Mouse (Mus musculus): ENCODE results near the gene Poc1b. TPM values are rescaled to one million over a fixed set of nuclear protein-coding genes. Genes with fewer than 3 reads are reported as not detected.

Gene Poc1b
- polyA plus RNA-seq, 1 experiment from 2014 or later, result 28.9 TPM

DNA sequence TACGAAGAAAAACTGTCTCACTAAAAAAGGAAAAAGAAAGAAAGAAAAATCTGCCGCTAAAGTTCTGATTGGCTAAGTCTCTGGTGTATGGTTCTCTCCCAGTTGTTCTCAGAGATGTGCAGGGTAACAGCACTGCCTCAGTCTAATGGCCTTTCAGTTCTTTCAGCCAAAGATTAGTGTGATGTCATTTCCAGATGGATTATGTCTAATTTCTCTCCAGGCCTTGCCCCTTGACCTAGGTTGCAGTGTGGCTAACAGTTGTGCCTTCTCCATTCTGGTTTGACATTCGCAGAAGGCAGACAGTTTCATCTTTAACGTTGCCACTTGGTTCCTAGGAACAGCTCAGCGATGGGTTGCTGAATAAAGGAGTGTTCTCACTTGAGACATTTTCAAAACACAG is 94.1 kb downstream of the Poc1b start:
- no peak overlapping the region for H3K4me2 ChIP-seq (replicated peaks; ENCODE audit: low read depth, low read length)
- H3K36me3 ChIP-seq (ENCODE audit: control insufficient read depth, insufficient read depth, low read length), result 0 out of 2 replicates have a peak, but pooled peaks cover 4% of the 10 kb centered on the region
- no peaks in the 10 kb centered on the region for H3K9me3 ChIP-seq (ENCODE audit: control insufficient read depth, low read length)
- no peaks in the 10 kb centered on the region for H3K27me3 ChIP-seq (ENCODE audit: control insufficient read depth, insufficient read depth, low read length)
- no peak overlapping the region for H3K4me3 ChIP-seq (ENCODE audit: low read length)
- no peak for ATAC-seq (ENCODE audit: low FRiP score, low TSS enrichment)
- H3K27ac ChIP-seq (ENCODE audit: low read depth, low read length), result no peak overlapping the region
- H3K9ac ChIP-seq (ENCODE audit: low read depth, low read length), result no peak overlapping the region
- 62% methylated on average over 5 of the region's 5 CpGs for WGBS
- H3K4me1 ChIP-seq (ENCODE audit: control insufficient read depth, insufficient read depth, low read length), result peaks cover 19% of the 10 kb centered on the region

DNA sequence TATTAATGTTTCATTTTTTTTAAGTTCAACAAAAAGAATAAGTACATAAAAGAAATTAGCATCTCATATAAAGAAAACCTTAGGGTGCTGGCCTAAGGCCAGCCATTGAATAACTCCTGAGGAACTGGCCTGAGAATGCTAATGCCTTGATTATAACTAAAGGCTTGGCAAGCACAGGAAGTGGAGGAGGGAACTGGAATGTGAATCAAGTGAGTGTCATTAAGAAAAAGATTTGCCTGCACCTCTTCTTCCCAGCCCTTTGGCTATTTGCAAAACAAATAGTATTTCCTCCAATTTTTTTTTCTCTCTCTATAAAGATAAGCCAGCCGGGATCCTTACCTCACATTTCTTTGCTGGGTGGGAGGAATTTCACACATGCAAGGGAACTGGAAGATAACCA is 95.0 kb downstream of the Poc1b start:
- Histone ChIP-seq H3K4me1 (ENCODE audit: control insufficient read depth, insufficient read depth, low read length) (peaks cover 19% of the 10 kb centered on the region), H3K9ac (ENCODE audit: low read depth, low read length) (no peak overlapping the region), H3K4me3 (ENCODE audit: low read length) (no peak overlapping the region), H3K27ac (ENCODE audit: low read depth, low read length) (no peak overlapping the region), H3K36me3 (ENCODE audit: control insufficient read depth, insufficient read depth, low read length) (0 out of 2 replicates have a peak, but pooled peaks cover under 1% of the 10 kb centered on the region), H3K27me3 (ENCODE audit: control insufficient read depth, insufficient read depth, low read length) (no peaks in the 10 kb centered on the region), H3K9me3 (ENCODE audit: control insufficient read depth, low read length) (no peaks in the 10 kb centered on the region), H3K4me2 (replicated peaks; ENCODE audit: low read depth, low read length) (no peak overlapping the region)
- ATAC-seq (ENCODE audit: low FRiP score, low TSS enrichment), result no peak
- 3% methylated on average over 1 of the region's 1 CpGs for WGBS

DNA sequence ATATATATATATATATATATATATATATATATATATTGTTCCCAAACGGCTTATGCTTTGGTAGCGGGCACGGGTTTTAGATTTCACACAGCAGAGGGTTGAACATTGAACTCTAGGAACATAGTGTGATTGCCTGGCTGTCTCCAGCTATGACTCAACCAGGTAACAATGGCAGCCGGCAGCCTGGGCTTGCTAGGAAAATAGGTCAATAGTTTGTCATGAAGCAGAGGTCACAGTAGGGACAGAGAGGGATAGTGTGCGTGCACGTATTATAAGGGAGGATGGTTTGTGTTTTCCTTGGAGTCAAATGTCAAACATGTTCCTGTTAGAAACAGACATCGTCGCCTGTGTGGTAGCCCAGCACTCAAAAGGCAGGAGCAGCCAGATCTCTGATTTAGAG is 95.5 kb downstream of the Poc1b start:
- H3K36me3 ChIP-seq (ENCODE audit: control insufficient read depth, insufficient read depth, low read length), result no peaks in the 10 kb centered on the region
- no peak overlapping the region for H3K4me3 ChIP-seq (ENCODE audit: low read length)
- H3K27me3 ChIP-seq (ENCODE audit: control insufficient read depth, insufficient read depth, low read length), result no peaks in the 10 kb centered on the region
- WGBS, result 14% methylated on average over 8 of the region's 8 CpGs
- no peaks in the 10 kb centered on the region for H3K9me3 ChIP-seq (ENCODE audit: control insufficient read depth, low read length)
- no peak overlapping the region for H3K4me2 ChIP-seq (replicated peaks; ENCODE audit: low read depth, low read length)
- H3K4me1 ChIP-seq (ENCODE audit: control insufficient read depth, insufficient read depth, low read length), result peaks cover 19% of the 10 kb centered on the region
- no peak overlapping the region for H3K9ac ChIP-seq (ENCODE audit: low read depth, low read length)
- H3K27ac ChIP-seq (ENCODE audit: low read depth, low read length), result no peak overlapping the region
- ATAC-seq (ENCODE audit: low FRiP score, low TSS enrichment), result no peak; the same call in 1 of the 2 replicates

DNA sequence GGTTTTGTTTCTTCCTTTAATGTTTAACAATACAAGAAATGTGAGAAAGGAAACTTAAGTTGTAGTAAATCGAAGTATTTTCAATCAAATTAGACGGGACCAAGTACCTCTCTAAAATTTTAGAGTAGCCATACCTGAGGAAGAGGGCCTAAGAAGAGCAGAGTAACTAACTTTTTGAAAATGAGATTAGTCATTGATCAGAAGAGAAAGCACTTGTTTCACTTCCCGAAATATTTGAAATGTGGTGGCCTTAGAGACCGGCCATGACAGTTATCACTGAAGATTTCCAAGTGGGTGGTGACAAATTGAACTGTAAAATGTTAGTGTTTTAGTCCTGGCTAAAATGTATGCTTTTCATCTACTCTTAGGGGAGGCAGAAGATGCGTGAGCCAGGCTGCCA is 96.3 kb downstream of the Poc1b start:
- Histone ChIP-seq H3K4me3 (ENCODE audit: low read length) (peak overlapping the region; percentile 30; the same call in 1 of the 2 replicates), H3K36me3 (ENCODE audit: control insufficient read depth, insufficient read depth, low read length) (no peaks in the 10 kb centered on the region), H3K27ac (ENCODE audit: low read depth, low read length) (no peak overlapping the region; the same call in 1 of the 2 replicates), H3K4me2 (replicated peaks; ENCODE audit: low read depth, low read length) (peak overlapping the region; percentile 50), H3K9me3 (ENCODE audit: control insufficient read depth, low read length) (no peaks in the 10 kb centered on the region), H3K4me1 (ENCODE audit: control insufficient read depth, insufficient read depth, low read length) (peaks cover 19% of the 10 kb centered on the region), H3K9ac (ENCODE audit: low read depth, low read length) (peak overlapping the region; percentile 57), H3K27me3 (ENCODE audit: control insufficient read depth, insufficient read depth, low read length) (no peaks in the 10 kb centered on the region)
- 42% methylated on average over 5 of the region's 5 CpGs for WGBS
- no peak; the same call in 1 of the 2 replicates for ATAC-seq (ENCODE audit: low FRiP score, low TSS enrichment)

DNA sequence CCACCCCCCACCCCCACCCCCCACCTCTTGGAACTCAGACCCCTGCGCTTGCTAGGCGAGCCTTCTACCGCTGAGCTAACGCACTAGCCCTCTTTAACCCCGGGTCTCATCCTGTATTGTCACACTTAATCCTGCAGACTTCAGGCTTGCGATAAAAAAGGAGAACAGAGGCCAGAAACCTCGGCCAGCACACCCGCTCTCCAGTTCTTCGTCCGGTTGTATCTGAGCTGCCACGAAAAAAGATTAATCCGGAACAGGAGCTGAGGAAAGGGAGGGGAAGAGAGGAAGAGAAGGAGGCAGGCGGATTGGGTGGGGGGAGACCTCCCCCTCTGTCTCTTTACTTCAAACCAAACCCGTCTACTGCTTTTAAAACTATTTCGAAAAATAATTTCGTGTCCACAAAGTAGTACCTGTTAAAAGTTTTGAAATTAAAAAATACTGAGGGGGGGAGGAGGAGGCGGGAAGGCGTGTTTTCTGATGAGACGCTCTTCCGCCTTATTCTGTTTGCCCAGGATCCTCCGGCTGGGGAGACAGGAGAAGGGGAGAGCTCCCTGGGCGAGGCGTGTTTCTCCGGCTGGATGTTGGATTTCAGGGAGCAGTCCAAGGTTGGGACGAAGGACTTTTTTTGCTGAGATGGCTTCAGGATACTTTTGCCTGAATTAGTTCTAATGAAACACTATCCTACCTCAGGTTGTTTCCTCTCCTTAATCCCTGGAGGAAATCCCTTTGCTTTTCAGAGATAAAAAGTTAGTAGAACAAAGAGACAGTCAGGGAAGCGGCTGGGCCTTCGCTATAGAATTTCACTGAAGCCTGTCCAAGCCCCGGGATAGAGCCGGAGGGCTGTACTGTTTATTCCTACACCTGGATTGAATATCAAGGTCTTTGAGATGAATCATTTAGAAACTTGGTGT is 97.0 kb downstream of the Poc1b start:
- peak overlapping the region; percentile 30 for H3K4me3 ChIP-seq (ENCODE audit: low read length)
- H3K9me3 ChIP-seq (ENCODE audit: control insufficient read depth, low read length), result no peaks in the 10 kb centered on the region
- peak overlapping the region; percentile 84 for H3K27ac ChIP-seq (ENCODE audit: low read depth, low read length)
- H3K36me3 ChIP-seq (ENCODE audit: control insufficient read depth, insufficient read depth, low read length), result no peaks in the 10 kb centered on the region
- H3K4me1 ChIP-seq (ENCODE audit: control insufficient read depth, insufficient read depth, low read length), result peaks cover 19% of the 10 kb centered on the region
- ATAC-seq (ENCODE audit: low FRiP score, low TSS enrichment), result peak; percentile 70
- WGBS, result 2% methylated on average over 29 of the region's 29 CpGs
- no peaks in the 10 kb centered on the region for H3K27me3 ChIP-seq (ENCODE audit: control insufficient read depth, insufficient read depth, low read length)
- H3K9ac ChIP-seq (ENCODE audit: low read depth, low read length), result peak overlapping the region; percentile 57
- peak overlapping the region; percentile 50 for H3K4me2 ChIP-seq (replicated peaks; ENCODE audit: low read depth, low read length)

DNA sequence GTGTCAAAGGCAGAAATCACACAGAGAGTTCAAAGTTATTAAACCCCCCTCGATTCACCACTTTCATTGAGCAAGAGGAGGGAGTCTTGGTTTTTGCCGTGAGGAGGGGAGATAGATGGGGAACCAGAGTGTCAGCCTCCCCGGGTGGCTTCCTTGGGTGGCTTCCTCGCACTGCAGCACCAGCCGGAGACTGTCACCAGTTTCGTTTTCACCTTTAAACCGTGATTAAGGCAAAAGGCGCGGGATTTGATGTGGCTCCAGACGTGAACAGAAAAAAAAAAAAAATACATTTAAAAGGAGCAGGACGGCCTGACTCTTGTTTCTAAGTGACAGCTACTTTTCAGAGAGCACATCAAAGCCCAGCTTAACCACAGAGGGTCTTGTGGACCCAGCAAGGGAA is 97.7 kb downstream of the Poc1b start:
- peak overlapping the region; percentile 50 for H3K4me2 ChIP-seq (replicated peaks; ENCODE audit: low read depth, low read length)
- 5% methylated on average over 11 of the region's 11 CpGs for WGBS
- no peaks in the 10 kb centered on the region for H3K36me3 ChIP-seq (ENCODE audit: control insufficient read depth, insufficient read depth, low read length)
- H3K9me3 ChIP-seq (ENCODE audit: control insufficient read depth, low read length), result no peaks in the 10 kb centered on the region
- peak; percentile 57; the same call in 1 of the 2 replicates for ATAC-seq (ENCODE audit: low FRiP score, low TSS enrichment)
- no peaks in the 10 kb centered on the region for H3K27me3 ChIP-seq (ENCODE audit: control insufficient read depth, insufficient read depth, low read length)
- peaks cover 19% of the 10 kb centered on the region for H3K4me1 ChIP-seq (ENCODE audit: control insufficient read depth, insufficient read depth, low read length)
- peak overlapping the region; percentile 84 for H3K27ac ChIP-seq (ENCODE audit: low read depth, low read length)
- H3K4me3 ChIP-seq (ENCODE audit: low read length), result peak overlapping the region; percentile 30; the same call in 1 of the 2 replicates
- peak overlapping the region; percentile 57; the same call in 1 of the 2 replicates for H3K9ac ChIP-seq (ENCODE audit: low read depth, low read length)

DNA sequence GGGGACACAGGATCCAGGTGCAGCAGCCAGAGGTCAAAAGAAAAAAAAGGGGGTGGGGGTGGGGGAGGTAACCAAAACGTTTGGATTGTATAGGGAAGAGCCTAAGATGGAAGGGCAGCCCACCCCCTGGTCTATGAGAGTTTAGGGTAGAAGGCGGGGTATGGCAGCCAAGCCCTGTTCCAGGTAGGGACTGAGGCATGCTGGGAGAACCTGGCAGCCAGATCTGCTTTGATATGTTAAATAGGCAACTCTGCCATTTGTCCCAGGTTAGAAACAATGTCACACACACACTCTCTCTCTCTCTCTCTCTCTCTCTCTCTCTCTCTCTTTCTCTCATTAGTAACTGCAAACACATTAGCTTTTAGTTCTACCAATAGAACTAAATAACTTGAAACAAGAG is 100.3 kb downstream of the Poc1b start:
- Histone ChIP-seq H3K9me3 (ENCODE audit: control insufficient read depth, low read length) (no peaks in the 10 kb centered on the region), H3K9ac (ENCODE audit: low read depth, low read length) (no peak overlapping the region), H3K27me3 (ENCODE audit: control insufficient read depth, insufficient read depth, low read length) (no peaks in the 10 kb centered on the region), H3K36me3 (ENCODE audit: control insufficient read depth, insufficient read depth, low read length) (no peaks in the 10 kb centered on the region), H3K4me3 (ENCODE audit: low read length) (no peak overlapping the region), H3K4me2 (replicated peaks; ENCODE audit: low read depth, low read length) (no peak overlapping the region), H3K4me1 (ENCODE audit: control insufficient read depth, insufficient read depth, low read length) (peaks cover 13% of the 10 kb centered on the region), H3K27ac (ENCODE audit: low read depth, low read length) (no peak overlapping the region)
- ATAC-seq (ENCODE audit: low FRiP score, low TSS enrichment), result no peak
- WGBS, result 44% methylated on average over 2 of the region's 2 CpGs

DNA sequence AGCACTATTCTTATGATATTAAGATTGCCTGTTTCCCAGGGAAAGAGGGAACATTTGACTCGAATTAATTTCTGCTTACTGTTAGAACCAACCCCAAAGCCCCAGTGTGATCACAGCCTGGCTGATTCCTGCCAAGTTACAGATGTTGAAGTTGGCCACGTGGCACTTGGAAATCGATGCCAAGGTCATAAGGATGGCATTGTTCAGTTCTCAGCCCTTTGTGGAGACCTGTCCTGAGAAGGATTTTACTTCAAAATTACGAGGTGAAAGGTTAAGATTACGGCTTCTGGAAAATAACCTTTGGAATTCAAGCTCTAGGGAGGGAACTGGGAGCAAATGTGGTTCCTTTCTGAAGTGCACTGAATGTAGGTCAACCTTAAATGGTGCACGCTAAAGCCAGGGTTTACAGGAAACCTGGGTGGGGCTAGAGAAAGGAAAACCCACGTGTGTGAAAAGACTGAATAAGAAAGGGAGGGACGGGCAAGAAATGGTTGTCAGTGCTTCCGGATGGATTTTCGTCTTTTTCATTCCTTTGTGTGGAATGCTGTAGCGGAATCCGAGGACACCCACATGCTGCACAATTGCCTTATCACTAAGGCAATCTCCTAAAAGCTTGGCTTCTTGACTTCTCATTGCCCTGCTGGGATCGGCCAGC is 102.4 kb downstream of the Poc1b start:
- H3K36me3 ChIP-seq (ENCODE audit: control insufficient read depth, insufficient read depth, low read length), result no peaks in the 10 kb centered on the region
- H3K4me2 ChIP-seq (replicated peaks; ENCODE audit: low read depth, low read length), result no peak overlapping the region
- no peaks in the 10 kb centered on the region for H3K4me1 ChIP-seq (ENCODE audit: control insufficient read depth, insufficient read depth, low read length)
- WGBS, result 69% methylated on average over 13 of the region's 13 CpGs
- no peak overlapping the region for H3K4me3 ChIP-seq (ENCODE audit: low read length)
- no peaks in the 10 kb centered on the region for H3K27me3 ChIP-seq (ENCODE audit: control insufficient read depth, insufficient read depth, low read length)
- H3K9me3 ChIP-seq (ENCODE audit: control insufficient read depth, low read length), result no peaks in the 10 kb centered on the region
- H3K9ac ChIP-seq (ENCODE audit: low read depth, low read length), result no peak overlapping the region
- no peak overlapping the region for H3K27ac ChIP-seq (ENCODE audit: low read depth, low read length)
- ATAC-seq (ENCODE audit: low FRiP score, low TSS enrichment), result no peak

DNA sequence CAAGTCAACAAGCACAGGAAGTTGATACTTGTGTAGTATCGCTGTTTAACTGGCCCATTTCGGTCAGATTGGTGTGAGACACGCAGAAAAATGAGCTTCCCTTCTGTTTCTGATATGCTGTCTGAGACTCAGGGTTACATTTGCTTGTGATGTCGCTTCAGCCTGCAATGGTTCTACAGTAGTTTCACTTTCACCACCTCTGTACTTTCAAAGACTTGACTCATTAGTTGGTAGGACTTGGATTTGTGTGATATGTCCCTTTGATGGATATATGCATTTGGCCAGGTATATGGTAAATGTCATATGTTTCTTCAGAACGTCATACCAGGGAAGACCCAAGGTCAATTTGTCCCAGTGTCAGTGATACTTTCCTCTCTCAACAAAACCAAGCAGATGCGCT is 104.2 kb downstream of the Poc1b start:
- H3K9ac ChIP-seq (ENCODE audit: low read depth, low read length), result no peak overlapping the region
- 89% methylated on average over 6 of the region's 6 CpGs for WGBS
- H3K36me3 ChIP-seq (ENCODE audit: control insufficient read depth, insufficient read depth, low read length), result no peaks in the 10 kb centered on the region

More for the DNA sequence above, 104.2 kb downstream of the Poc1b start:
- Histone ChIP-seq H3K9me3 (ENCODE audit: control insufficient read depth, low read length) (no peaks in the 10 kb centered on the region), H3K4me2 (replicated peaks; ENCODE audit: low read depth, low read length) (no peak overlapping the region), H3K27ac (ENCODE audit: low read depth, low read length) (no peak overlapping the region), H3K4me1 (ENCODE audit: control insufficient read depth, insufficient read depth, low read length) (no peaks in the 10 kb centered on the region), H3K4me3 (ENCODE audit: low read length) (no peak overlapping the region), H3K27me3 (ENCODE audit: control insufficient read depth, insufficient read depth, low read length) (no peaks in the 10 kb centered on the region)
- ATAC-seq (ENCODE audit: low FRiP score, low TSS enrichment), result no peak
